14 mouse cellular contexts compared by ENCODE assay signal in the genomic region with DNA sequence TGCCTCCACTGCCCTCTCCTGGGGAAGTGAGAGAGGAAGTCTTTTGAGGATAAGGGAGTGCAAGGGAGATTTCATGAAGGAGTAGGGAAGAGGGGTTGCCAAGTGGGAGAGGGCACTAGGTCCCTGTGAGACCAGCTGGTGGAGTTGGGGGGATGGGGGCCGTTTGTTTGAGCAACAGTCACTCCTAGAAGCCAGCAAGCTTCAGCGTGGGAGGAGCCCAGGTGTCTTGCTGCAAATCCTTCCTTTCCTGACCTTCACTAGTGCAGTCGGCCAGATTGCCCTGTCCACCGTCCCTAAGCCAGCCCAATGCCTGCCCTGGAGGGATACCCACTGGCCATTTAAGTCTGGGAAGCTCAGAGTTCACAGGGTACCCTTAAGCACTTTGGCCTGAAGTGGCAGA. TPM values are rescaled to one million over a fixed set of nuclear protein-coding genes. Genes with fewer than 3 reads are reported as not detected.
DNase-seq lines count a peak whose midpoint lies in the region; ATAC-seq and TF ChIP-seq lines count a peak whose summit lies in the region.
"Had no signal": no experiment of that assay in that cellular context is flagged by ENCODE, and none has a peak within 500 bp of the region (broad histone marks: within the 10 kb centered on the region; RNA-seq: fewer than 3 reads in every experiment).

No protein-coding gene starts in this region.

- no peak for TF ChIP-seq EP300 in heart, postnatal 0 days (IDR thresholded peaks at IDR 0.05; ENCODE audit: low read depth)

- H3K4me1 ChIP-seq in heart, postnatal 0 days (ENCODE audit: control insufficient read depth, insufficient read depth), result peaks cover 33% of the 10 kb centered on the region
- peaks cover 58% of the 10 kb centered on the region for H3K4me1 ChIP-seq in intestine, embryonic 15.5 days (replicated peaks)

- intact Hi-C loops in heart, postnatal 25 days (cut with DNase I), result no loop called here
- intact Hi-C loops in left cerebral cortex, postnatal 4 days (cut with DNase I), result no loop called here

- DNase-seq in heart, postnatal 0 days (ENCODE audit: low spot score), result no peak
- DNase-seq in heart, postnatal 25 days (ENCODE audit: low spot score), result no peak
- peak; percentile 26 for DNase-seq in thymus, postnatal 14 days
- no peak for DNase-seq in thymus, postnatal 10 days (ENCODE audit: low spot score in 2 of 2)
- DNase-seq in left cerebral cortex, postnatal 4 days, result no peak
- no peak for DNase-seq in frontal cortex, adult 2 months (ENCODE audit: extremely low spot score in 1 of 2, low spot score in 1 of 2)
- DNase-seq: adrenal gland, adult 8-10 months; cerebellum, adult 9-10 months; heart, adult 2 months had no signal

- no peaks in the 10 kb centered on the region for H3K27me3 ChIP-seq in heart, postnatal 0 days (ENCODE audit: control insufficient read depth, insufficient read depth, low read length)
- 0 out of 2 replicates have a peak, but pooled peaks cover 2% of the 10 kb centered on the region for H3K27me3 ChIP-seq in intestine, embryonic 15.5 days (replicated peaks)
- H3K27me3 ChIP-seq: lung, embryonic 15.5 days had no signal

- H3K27ac ChIP-seq in heart, postnatal 0 days (ENCODE audit: low read depth), result no peak overlapping the region
- peak overlapping the region; percentile 51; the same call in 1 of the 2 replicates for H3K27ac ChIP-seq in intestine, embryonic 15.5 days
- H3K27ac ChIP-seq: neural tube, embryonic 12.5 days had no signal

- H3K4me3 ChIP-seq in heart, postnatal 0 days (ENCODE audit: low read depth, low read length), result no peak overlapping the region
- no peak overlapping the region for H3K4me3 ChIP-seq in intestine, embryonic 15.5 days (replicated peaks)
- H3K4me3 ChIP-seq: heart, adult 2 months; lung, embryonic 15.5 days; neural tube, embryonic 12.5 days had no signal

- H3K9me3 ChIP-seq in heart, postnatal 0 days (replicated peaks; ENCODE audit: control insufficient read depth, low read length), result no peaks in the 10 kb centered on the region
- H3K9me3 ChIP-seq in intestine, embryonic 15.5 days, result no peaks in the 10 kb centered on the region
- H3K9me3 ChIP-seq: lung, embryonic 15.5 days; neural tube, embryonic 12.5 days had no signal

- H3K9ac ChIP-seq in heart, postnatal 0 days (replicated peaks; ENCODE audit: low read depth, low read length), result no peak overlapping the region
- H3K9ac ChIP-seq in intestine, embryonic 15.5 days, result no peak overlapping the region
- H3K9ac ChIP-seq: lung, embryonic 15.5 days; neural tube, embryonic 12.5 days had no signal

- 0 out of 2 replicates have a peak, but pooled peaks have one; percentile 16 for TF ChIP-seq CTCF in heart, postnatal 0 days (IDR thresholded peaks at IDR 0.05; ENCODE audit: low read depth)

- ATAC-seq in heart, postnatal 0 days (ENCODE audit: insufficient read depth, low read depth), result no peak
- no peak for ATAC-seq in intestine, embryonic 15.5 days
- ATAC-seq in erythroid progenitor cell, adult 5-6 weeks (replicated peaks; ENCODE audit: low FRiP score, poor library complexity, severe bottlenecking), result no peak
- ATAC-seq: forebrain, embryonic 14.5 days had no signal

- no peaks in the 10 kb centered on the region for H3K36me3 ChIP-seq in heart, postnatal 0 days (replicated peaks; ENCODE audit: control insufficient read depth, insufficient read depth, low read length)
- H3K36me3 ChIP-seq in intestine, embryonic 15.5 days, result no peaks in the 10 kb centered on the region
- H3K36me3 ChIP-seq: lung, embryonic 15.5 days; neural tube, embryonic 12.5 days had no signal

- no peak overlapping the region for H3K4me2 ChIP-seq in heart, postnatal 0 days (ENCODE audit: low read depth, low read length)
- no peak overlapping the region for H3K4me2 ChIP-seq in intestine, embryonic 15.5 days (replicated peaks)
- H3K4me2 ChIP-seq: lung, embryonic 15.5 days; neural tube, embryonic 12.5 days had no signal

- WGBS in heart, postnatal 0 days, result 48% methylated on average over 4 of the region's 4 CpGs
- WGBS in intestine, embryonic 15.5 days, result 40% methylated on average over 4 of the region's 4 CpGs

RNA-seq across cellular contexts. Expression of a gene that starts 1.8 kb away (rescaled TPM):
- total RNA-seq in heart, postnatal 0 days (2014; rRNA removed; ENCODE audit: low replicate concordance), result 156 and 210 TPM in 2 replicates
- polyA plus RNA-seq in heart, postnatal 0 days (2015; fragmentation: Nextera tagmentation; extraction: Ambion mirVana), result 109 and 122 TPM in 2 replicates
- total RNA-seq in heart, postnatal 25 days (2021), result 100 to 1,000 TPM; 121 to 132 TPM
- polyA plus RNA-seq in intestine, embryonic 15.5 days (2015; fragmentation: Nextera tagmentation; extraction: Ambion mirVana), result 120 TPM in 2 replicates
- total RNA-seq in left cerebral cortex, postnatal 4 days (2021), result 10 to 100 TPM; 35.3 to 37.7 TPM
- 31.7 and 48.2 TPM in 2 replicates for total RNA-seq in erythroid progenitor cell, adult 5-6 weeks (2015; ENCODE audit: low replicate concordance)
- total RNA-seq in erythroid progenitor cell, adult 5-6 weeks (2017; ENCODE audit: low replicate concordance), result 182 and 260 TPM in 2 replicates
- polyA plus RNA-seq in frontal cortex, adult 2 months (2012; rRNA removed), result 52.5 and 53.9 TPM in 2 replicates

RNA-seq across cellular contexts. Expression of a gene that starts 20.6 kb away (rescaled TPM):
- 6.0 and 9.7 TPM in 2 replicates for total RNA-seq in heart, postnatal 0 days (2014; rRNA removed; ENCODE audit: low replicate concordance)
- 2.6 and 2.7 TPM in 2 replicates for polyA plus RNA-seq in heart, postnatal 0 days (2015; fragmentation: Nextera tagmentation; extraction: Ambion mirVana)
- total RNA-seq in heart, postnatal 25 days (2021), result under 1 TPM; 0.39 to 0.61 TPM
- polyA plus RNA-seq in intestine, embryonic 15.5 days (2015; fragmentation: Nextera tagmentation; extraction: Ambion mirVana), result 9.6 and 11.2 TPM in 2 replicates
- total RNA-seq in left cerebral cortex, postnatal 4 days (2021), result 10 to 100 TPM; 80.5 to 87.8 TPM
- 0.42 TPM in 1 of 2 replicates, not detected in the other for total RNA-seq in erythroid progenitor cell, adult 5-6 weeks (2015; ENCODE audit: low replicate concordance)
- total RNA-seq in erythroid progenitor cell, adult 5-6 weeks (2017; ENCODE audit: low replicate concordance), result 0.08 and 0.26 TPM in 2 replicates
- polyA plus RNA-seq in frontal cortex, adult 2 months (2012; rRNA removed), result 4.5 and 4.7 TPM in 2 replicates

RNA-seq across cellular contexts. Expression of a gene that starts 36.5 kb away (rescaled TPM):
- 0.39 and 2.5 TPM in 2 replicates for total RNA-seq in heart, postnatal 0 days (2014; rRNA removed; ENCODE audit: low replicate concordance)
- polyA plus RNA-seq in heart, postnatal 0 days (2015; fragmentation: Nextera tagmentation; extraction: Ambion mirVana), result 0.16 TPM in 1 of 2 replicates, not detected in the other
- total RNA-seq in heart, postnatal 25 days (2021), result not detected
- polyA plus RNA-seq in intestine, embryonic 15.5 days (2015; fragmentation: Nextera tagmentation; extraction: Ambion mirVana), result 75.2 and 89.8 TPM in 2 replicates
- under 1 TPM in 1 of 2 experiments, not detected in 1; 0.83 TPM for total RNA-seq in left cerebral cortex, postnatal 4 days (2021)
- not detected in 2 replicates for total RNA-seq in erythroid progenitor cell, adult 5-6 weeks (2015; ENCODE audit: low replicate concordance)
- total RNA-seq in erythroid progenitor cell, adult 5-6 weeks (2017; ENCODE audit: low replicate concordance), result not detected in 2 replicates
- polyA plus RNA-seq in frontal cortex, adult 2 months (2012; rRNA removed), result 0.40 and 0.67 TPM in 2 replicates
- total RNA-seq: adrenal gland, adult 8-10 months; heart, adult 2 months had no signal
- polyA plus RNA-seq: forebrain, embryonic 14.5 days had no signal

RNA-seq across cellular contexts. Expression of a gene that starts 41.3 kb away (rescaled TPM):
- total RNA-seq in heart, postnatal 0 days (2014; rRNA removed; ENCODE audit: low replicate concordance), result 3.6 and 34.6 TPM in 2 replicates
- 131 and 136 TPM in 2 replicates for polyA plus RNA-seq in heart, postnatal 0 days (2015; fragmentation: Nextera tagmentation; extraction: Ambion mirVana)
- 10 to 100 TPM; 84.2 to 92.5 TPM for total RNA-seq in heart, postnatal 25 days (2021)
- 188 and 231 TPM in 2 replicates for polyA plus RNA-seq in intestine, embryonic 15.5 days (2015; fragmentation: Nextera tagmentation; extraction: Ambion mirVana)
- total RNA-seq in left cerebral cortex, postnatal 4 days (2021), result 100 to 1,000 TPM; 106 to 120 TPM
- 9.0 and 12.6 TPM in 2 replicates for total RNA-seq in erythroid progenitor cell, adult 5-6 weeks (2015; ENCODE audit: low replicate concordance)
- total RNA-seq in erythroid progenitor cell, adult 5-6 weeks (2017; ENCODE audit: low replicate concordance), result 7.7 and 23.3 TPM in 2 replicates
- 110 and 131 TPM in 2 replicates for polyA plus RNA-seq in frontal cortex, adult 2 months (2012; rRNA removed)

RNA-seq across cellular contexts. Expression of a gene that starts 42.0 kb away (rescaled TPM):
- 74.9 and 82.4 TPM in 2 replicates for total RNA-seq in heart, postnatal 0 days (2014; rRNA removed; ENCODE audit: low replicate concordance)
- polyA plus RNA-seq in heart, postnatal 0 days (2015; fragmentation: Nextera tagmentation; extraction: Ambion mirVana), result 18.3 and 19.0 TPM in 2 replicates
- total RNA-seq in heart, postnatal 25 days (2021), result 10 to 100 TPM; 67.4 to 71.2 TPM
- 43.6 and 43.7 TPM in 2 replicates for polyA plus RNA-seq in intestine, embryonic 15.5 days (2015; fragmentation: Nextera tagmentation; extraction: Ambion mirVana)
- 100 to 1,000 TPM in 1 of 2 experiments, 10 to 100 TPM in 1; 97.5 to 105 TPM for total RNA-seq in left cerebral cortex, postnatal 4 days (2021)
- total RNA-seq in erythroid progenitor cell, adult 5-6 weeks (2015; ENCODE audit: low replicate concordance), result 8.6 and 10.1 TPM in 2 replicates
- 6.3 and 7.6 TPM in 2 replicates for total RNA-seq in erythroid progenitor cell, adult 5-6 weeks (2017; ENCODE audit: low replicate concordance)
- 97.4 and 102 TPM in 2 replicates for polyA plus RNA-seq in frontal cortex, adult 2 months (2012; rRNA removed)
